Mouse (Mus musculus) brown adipose tissue, adult 24 weeks (tissue): ENCODE results near the gene Serpinf2. TPM values are rescaled to one million over a fixed set of nuclear protein-coding genes. Genes with fewer than 3 reads are reported as not detected.

ENCODE experiments used
- H3K27ac ChIP-seq: fragments of 200-500 bp; replicated peaks from 2 replicates; pipeline ENCODE4 v1.5.1; 2012; ENCODE audit warnings: low read depth, mild to moderate bottlenecking, low read length
- H3K4me1 ChIP-seq: fragments of 200-500 bp; 2 replicates; pipeline ENCODE4 v1.6.1; 2012; ENCODE audit warnings: low read length, mixed read lengths; ENCODE audit not compliant: control insufficient read depth, insufficient read depth, insufficient read length
- H3K4me3 ChIP-seq: fragments of 200-500 bp; 2 replicates; pipeline ENCODE4 v1.5.1; 2012; ENCODE audit warnings: low read depth, mild to moderate bottlenecking, low read length, moderate library complexity; ENCODE audit not compliant: insufficient read depth
- polyA plus RNA-seq: library from polyadenylated mRNA; stranded (reverse); fragments of >200 nt; gene quantifications from 2 replicates; pipeline ENCODE4 v1.2.4, GENCODE M21; 2012; ENCODE audit not compliant: missing spikeins, insufficient read depth, insufficient read length

Serpinf2 gene
- polyA plus RNA-seq, 1 experiment: 0.48 TPM

DNA sequence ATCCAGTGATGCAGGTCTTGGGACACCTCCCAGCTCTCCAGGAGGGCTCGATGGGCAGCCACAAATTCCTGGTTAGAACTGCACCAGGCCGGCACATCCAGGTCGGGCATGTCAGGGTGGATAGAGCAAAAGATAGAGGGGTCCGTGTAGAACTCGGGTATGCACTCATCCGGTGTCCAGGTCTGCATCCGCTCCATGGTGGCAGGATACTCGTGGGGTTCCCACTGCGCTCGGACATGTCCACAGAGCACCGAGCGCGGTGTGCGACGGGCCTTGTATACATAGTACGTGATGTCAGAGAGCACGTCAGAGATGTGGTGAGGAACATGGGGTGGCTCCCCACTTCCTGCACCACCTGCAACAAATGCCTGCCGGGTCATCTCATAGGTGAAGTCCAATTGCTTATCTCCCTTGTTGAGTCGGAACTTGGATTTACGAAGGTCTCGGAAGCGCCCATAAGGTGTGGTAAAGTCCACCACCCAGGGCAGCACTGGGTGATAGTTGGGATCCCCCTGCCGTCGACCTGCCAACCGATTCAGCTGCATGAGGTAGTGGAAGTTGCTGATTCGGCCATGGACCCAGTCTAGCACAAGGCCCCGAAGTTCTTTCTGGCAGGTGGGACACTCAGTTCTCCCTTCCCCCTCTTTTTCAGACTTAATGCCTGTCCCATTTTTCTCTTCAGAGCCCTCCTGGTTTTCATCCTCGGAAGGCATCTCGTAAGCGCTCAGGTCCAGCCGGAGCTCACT lies 13.6 kb upstream of the Serpinf2 start:
- Histone ChIP-seq H3K27ac (no peak overlapping the region), H3K4me1 (peaks cover 12% of the 10 kb centered on the region), H3K4me3 (peak overlapping the region; percentile 77; the same call in 1 of the 2 replicates)

GRCm38 (mm10) chr11:75452081-75452480 lies 12.7 kb upstream of the Serpinf2 start:
- Histone ChIP-seq H3K4me3 (no peak overlapping the region), H3K4me1 (peaks cover 12% of the 10 kb centered on the region), H3K27ac (no peak overlapping the region)

- no peak overlapping the region for H3K27ac ChIP-seq
- no peak overlapping the region for H3K4me3 ChIP-seq
Measured at GRCm38 (mm10) chr11:75450936-75451335, 11.5 kb upstream of the Serpinf2 start.

DNA sequence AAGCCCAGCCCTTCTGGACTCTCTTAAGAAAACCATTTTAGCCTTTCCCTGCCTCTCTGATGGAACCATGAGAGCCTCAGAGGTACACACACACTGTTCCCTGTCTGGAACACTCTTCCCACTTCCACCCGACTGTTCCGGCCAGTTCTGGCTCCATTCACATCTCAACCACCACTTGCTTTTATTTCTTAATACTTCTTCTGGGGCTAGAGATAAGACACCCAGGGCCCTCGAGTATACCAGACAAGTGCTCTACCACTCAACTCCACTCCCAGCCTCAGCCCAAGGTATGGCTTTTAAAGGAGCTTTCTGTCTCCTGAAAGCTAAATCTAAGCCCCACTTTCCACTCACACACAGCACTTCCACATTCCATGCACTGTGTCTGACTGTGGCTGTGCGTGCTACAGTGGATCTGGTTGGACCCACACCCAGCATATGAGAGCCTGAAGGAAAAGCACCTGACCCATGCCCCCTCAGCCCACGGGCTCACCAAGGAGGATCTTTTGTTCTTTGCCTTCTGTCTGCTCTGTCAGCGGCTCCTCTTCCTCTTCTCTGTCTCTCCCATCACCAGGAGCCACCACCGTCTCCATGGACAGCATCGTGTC lies 11.0 kb upstream of the Serpinf2 start:
- Histone ChIP-seq H3K4me1 (peaks cover 12% of the 10 kb centered on the region), H3K4me3 (no peak overlapping the region), H3K27ac (no peak overlapping the region)

More at GRCm38 (mm10) chr11:75450936-75451335, 11.5 kb upstream of the Serpinf2 start:
- H3K4me1 ChIP-seq: peaks cover 12% of the 10 kb centered on the region

DNA sequence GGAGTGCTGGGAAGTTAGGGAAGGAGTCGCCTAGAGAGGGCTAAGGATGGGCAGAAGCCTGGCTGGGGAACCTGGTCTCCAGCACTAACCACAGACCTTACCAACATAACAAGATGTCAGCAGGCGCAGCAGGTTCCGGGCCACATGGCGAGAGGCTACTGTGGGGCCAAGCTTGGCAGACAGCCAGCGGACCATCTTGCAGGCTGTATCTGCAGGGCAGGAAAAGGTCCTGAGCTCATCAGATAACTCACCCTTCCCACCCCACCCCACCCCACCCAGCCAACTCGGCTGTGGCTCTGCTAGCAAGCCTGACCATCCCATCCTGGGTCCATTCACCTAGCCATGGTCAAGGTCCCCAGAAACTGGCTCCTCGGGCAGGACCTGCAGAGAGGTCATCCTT lies 10.3 kb upstream of the Serpinf2 start:
- Histone ChIP-seq H3K27ac (no peak overlapping the region), H3K4me3 (no peak overlapping the region), H3K4me1 (peaks cover 8% of the 10 kb centered on the region)

DNA sequence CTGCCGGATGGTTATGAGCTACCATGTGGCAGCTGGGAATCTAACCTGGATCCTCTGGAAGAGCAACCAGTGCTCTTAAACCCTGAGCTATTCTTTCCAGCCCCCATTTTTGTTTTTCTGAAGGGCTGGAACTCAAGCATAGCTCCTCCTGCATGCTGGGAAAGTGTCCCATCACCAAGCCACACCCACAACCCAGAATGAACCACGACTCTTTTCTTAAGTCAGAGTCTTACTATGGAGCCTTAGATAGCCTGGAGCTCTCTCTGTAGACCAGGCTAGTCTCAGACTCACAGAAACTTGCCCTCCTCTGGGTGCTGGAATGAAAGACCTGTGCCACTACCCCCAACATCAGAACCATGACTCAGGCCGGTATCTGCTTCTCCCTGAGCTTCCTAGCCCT lies 9.2 kb upstream of the Serpinf2 start:
- no peak overlapping the region for H3K27ac ChIP-seq
- H3K4me1 ChIP-seq: peaks cover 3% of the 10 kb centered on the region; the same call in 1 of the 2 replicates

GRCm38 (mm10) chr11:75443711-75444110 lies 4.3 kb upstream of the Serpinf2 start:
- Histone ChIP-seq H3K4me3 (no peak overlapping the region), H3K4me1 (no peaks in the 10 kb centered on the region), H3K27ac (no peak overlapping the region)

More for the DNA sequence above, 9.2 kb upstream of the Serpinf2 start:
- no peak overlapping the region for H3K4me3 ChIP-seq

DNA sequence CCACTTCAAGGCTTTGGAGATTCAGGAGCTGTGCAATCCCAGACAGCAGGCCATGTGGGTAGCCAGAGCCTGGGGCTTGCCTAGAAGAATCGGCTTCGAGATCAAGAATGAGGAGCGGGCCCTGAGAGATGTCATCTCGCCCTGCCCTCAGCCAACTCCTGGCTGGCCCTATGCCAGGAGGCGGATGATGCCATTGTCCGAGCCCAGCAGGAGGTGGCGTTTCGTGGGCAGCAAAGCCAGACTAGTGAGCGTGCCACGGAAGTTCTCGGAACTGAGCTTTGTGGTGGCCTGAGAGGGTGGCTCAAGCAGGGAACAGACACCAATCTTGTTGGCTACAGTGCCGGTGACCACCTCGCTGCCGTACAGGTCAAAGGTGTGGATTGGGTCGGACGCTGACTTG lies 2.2 kb upstream of the Serpinf2 start:
- no peak overlapping the region for H3K27ac ChIP-seq
- no peaks in the 10 kb centered on the region; the same call in 1 of the 2 replicates for H3K4me1 ChIP-seq
- no peak overlapping the region for H3K4me3 ChIP-seq

DNA sequence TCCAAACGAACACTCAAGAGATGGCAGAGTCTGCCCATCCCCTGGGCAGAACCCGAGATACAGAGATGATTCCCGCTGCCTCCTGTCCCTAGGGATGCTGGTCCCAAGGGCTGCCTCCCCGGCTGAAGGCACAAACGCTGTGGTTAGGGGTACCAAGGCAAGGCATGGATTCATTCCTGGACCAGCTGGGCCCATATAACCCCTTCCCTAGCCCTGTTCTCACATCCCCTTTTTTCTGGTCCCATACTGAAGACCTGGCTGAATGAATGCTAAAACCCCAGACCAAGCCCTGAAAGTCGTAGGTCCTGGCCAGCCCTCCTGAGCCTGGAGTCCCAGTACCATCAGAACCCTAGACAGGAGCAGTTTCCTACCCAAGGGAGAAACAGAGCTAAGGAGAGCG lies 1.6 kb upstream of the Serpinf2 start:
- Histone ChIP-seq H3K4me1 (no peaks in the 10 kb centered on the region; the same call in 1 of the 2 replicates), H3K4me3 (no peak overlapping the region), H3K27ac (no peak overlapping the region)

DNA sequence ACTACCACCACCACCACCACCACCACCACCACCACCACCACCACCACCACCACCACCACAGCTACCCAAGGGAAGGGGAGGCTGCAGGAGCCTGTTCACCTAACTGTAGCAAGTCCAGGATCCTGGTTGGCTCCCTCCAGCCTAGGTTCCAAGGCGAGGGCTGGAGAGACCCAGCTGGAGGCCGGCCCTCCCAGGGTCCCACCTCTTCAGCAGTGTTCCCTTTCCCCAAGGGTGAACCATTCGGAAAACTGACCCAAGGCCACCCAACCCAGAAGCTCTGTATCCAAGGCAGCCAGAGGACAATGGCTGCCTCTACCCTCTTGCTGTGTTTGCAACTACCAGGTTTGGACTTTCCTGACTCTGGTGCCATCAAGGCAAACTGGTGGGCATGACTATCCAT lies 560 bp upstream of the Serpinf2 start:
- no peak overlapping the region for H3K4me3 ChIP-seq
- H3K27ac ChIP-seq: no peak overlapping the region
- H3K4me1 ChIP-seq: no peaks in the 10 kb centered on the region; the same call in 1 of the 2 replicates

DNA sequence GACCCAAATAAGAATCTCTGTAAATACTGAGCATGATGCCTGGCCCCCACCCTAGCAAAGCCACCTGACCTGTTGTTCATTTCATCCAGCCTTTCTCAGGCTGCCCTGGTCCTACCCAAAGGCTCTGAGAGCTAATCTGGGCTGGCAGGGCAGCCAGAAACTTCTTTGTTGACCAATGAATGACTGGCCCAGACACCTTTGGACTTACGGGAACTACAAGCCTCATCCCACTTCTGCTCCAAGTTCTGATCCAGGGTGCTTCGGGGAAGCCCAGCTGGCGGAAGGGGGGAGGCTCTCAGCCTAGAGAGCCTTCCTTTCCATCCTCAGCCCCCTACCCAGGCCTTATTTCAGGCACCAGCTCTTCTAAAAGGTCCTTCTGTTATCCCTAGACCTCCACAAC lies 587 bp downstream of the Serpinf2 start:
- no peak overlapping the region for H3K4me3 ChIP-seq
- H3K27ac ChIP-seq: no peak overlapping the region
- H3K4me1 ChIP-seq: no peaks in the 10 kb centered on the region; the same call in 1 of the 2 replicates

GRCm38 (mm10) chr11:75438194-75438593 lies 1.2 kb downstream of the Serpinf2 start:
- no peaks in the 10 kb centered on the region; the same call in 1 of the 2 replicates for H3K4me1 ChIP-seq
- no peak overlapping the region for H3K27ac ChIP-seq
- no peak overlapping the region for H3K4me3 ChIP-seq

DNA sequence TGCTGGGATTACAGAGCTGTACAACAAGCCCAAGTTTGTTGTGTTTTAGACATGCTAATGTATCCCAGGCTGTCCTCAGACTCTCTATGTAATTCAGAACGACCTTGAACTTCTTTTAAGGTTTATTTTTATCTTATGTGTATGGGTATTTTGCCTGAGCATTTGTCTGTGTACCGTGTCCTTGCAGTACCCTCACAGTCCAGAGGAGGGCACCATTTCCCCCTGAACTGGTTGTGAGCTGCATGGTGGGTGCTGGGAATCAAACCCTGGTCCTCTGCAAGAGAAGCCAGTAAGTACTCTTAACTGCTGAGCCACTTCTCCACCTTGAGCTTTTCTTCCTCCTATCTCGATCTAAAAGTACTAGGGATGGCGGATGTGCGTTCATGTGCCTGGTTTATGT lies 5.3 kb downstream of the Serpinf2 start:
- H3K4me1 ChIP-seq: no peaks in the 10 kb centered on the region; the same call in 1 of the 2 replicates

DNA sequence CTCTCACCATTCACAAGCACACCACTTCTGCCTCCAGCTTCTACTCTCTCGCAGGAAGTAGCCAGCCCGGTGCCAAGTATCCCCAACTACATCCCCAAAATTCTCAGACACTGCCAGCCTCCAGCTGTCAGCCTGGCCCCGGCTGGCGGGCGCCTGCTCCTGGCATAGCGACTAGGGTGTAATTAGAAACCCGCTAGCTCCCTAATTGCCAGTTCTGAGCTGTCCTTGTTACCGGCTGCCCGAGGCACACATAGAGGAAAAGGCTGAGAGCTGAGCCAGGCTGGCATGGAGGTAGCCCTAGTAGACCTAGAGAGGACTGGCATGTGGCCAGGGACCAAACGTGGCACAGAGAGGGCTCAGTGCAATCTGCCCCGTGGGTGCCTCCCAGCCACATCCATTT lies 8.1 kb downstream of the Serpinf2 start:
- no peak overlapping the region for H3K4me3 ChIP-seq
- no peak overlapping the region for H3K27ac ChIP-seq
- no peaks in the 10 kb centered on the region for H3K4me1 ChIP-seq

More for the DNA sequence above, 5.3 kb downstream of the Serpinf2 start:
- Histone ChIP-seq H3K27ac (no peak overlapping the region), H3K4me3 (no peak overlapping the region)

DNA sequence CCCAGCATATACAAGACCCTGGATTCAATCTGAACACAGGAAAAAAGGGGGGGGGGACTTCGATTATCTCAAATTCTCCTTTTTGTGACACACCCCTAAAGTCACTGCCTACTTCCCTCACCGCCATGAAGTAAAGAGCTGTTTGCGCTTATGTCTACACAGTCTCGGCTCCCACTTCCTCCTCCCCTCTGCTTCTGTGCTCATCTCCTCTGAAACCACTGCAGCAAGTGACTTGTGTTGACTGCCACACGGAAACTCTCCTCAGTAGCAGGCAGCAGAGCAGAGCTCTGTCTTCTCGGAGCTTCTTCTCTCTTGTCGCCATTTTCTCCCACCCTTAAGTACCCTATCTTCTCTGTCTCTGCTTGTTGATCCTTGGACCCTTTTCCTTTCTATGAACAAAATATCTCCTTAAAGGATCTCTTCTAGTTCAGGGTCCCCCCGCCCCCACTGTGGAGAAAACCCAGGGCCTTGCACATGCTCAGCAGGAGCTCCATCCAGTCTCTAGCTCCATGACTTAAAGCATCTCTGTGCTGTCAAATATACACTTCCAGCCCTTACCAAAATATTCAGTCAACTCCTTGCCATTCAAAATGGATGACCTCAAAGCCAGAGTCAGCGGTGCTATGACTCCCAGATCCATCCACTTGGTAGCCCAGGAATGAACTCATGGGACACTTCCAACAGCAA lies 10.2 kb downstream of the Serpinf2 start:
- peak overlapping the region; percentile 40; the same call in 1 of the 2 replicates for H3K27ac ChIP-seq
- no peaks in the 10 kb centered on the region for H3K4me1 ChIP-seq
- no peak overlapping the region for H3K4me3 ChIP-seq
